Mouse (Mus musculus) bone marrow macrophage, adult 2 months (primary cell): Measurements from ENCODE around the gene Prkcb.

Experiments
- CTCF ChIP-seq: IDR thresholded peaks from 2 replicates; pipeline ENCODE4 v1.5.1; 2012; ENCODE audit warnings: low read depth, mild to moderate bottlenecking, low read length, moderate library complexity
- POLR2A ChIP-seq: IDR thresholded peaks from 2 replicates; pipeline ENCODE4 v1.6.1; 2012; ENCODE audit warnings: mild to moderate bottlenecking, low read depth, low read length, borderline replicate concordance

DNA sequence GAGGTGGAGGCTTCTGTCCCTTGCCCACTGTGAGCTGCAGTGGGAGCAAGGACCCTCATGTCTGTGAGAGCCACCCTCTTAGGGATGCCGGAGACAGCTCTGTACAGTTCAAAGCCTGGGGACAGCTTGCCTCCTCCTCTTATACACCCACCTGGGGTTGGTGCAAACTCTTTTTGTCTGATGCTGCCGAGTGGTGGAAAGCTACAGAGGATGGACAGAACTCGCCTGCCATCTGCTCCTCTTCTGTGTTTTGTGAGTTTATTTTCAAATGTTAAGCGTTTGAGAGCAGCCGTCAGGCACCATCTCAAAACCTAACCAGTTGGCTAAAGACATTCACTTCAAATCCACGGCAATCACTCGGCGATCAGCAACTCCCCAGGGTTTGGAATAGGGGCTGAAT lies 355.1 kb downstream of the Prkcb start:
- TF ChIP-seq CTCF (no peak), POLR2A (no peak)
